Mouse (Mus musculus): Measurements from ENCODE around the gene Creld1. TPM values are rescaled to one million over a fixed set of nuclear protein-coding genes. Genes with fewer than 3 reads are reported as not detected.

Creld1 gene
- polyA plus RNA-seq, 1 experiment from 2014 or later = 29.2 TPM

- H3K9me3 ChIP-seq (ENCODE audit: control insufficient read depth, low read length) = no peaks in the 10 kb centered on the region
- no peak overlapping the region for H3K4me3 ChIP-seq (ENCODE audit: low read depth, low read length)
- DNase-seq (ENCODE audit: low spot score, missing footprints) (no peak), ATAC-seq (ENCODE audit: low FRiP score) (0 out of 2 replicates have a peak, but pooled peaks have one; percentile 31)
- H3K27ac ChIP-seq (ENCODE audit: low read depth, low read length) = no peak overlapping the region
- peaks cover 10% of the 10 kb centered on the region; the same call in 1 of the 2 replicates for H3K4me1 ChIP-seq (ENCODE audit: control insufficient read depth, insufficient read depth, low read length)
- H3K9ac ChIP-seq (ENCODE audit: low read length) = no peak overlapping the region
- no peak overlapping the region for H3K4me2 ChIP-seq
- no peaks in the 10 kb centered on the region; the same call in 1 of the 2 replicates for H3K27me3 ChIP-seq (ENCODE audit: control insufficient read depth, insufficient read depth, low read length)
- WGBS = 59% methylated on average over 7 of the region's 7 CpGs
- H3K36me3 ChIP-seq (ENCODE audit: control insufficient read depth, insufficient read depth, low read length) = no peaks in the 10 kb centered on the region
Measured at GRCm38 (mm10) chr6:113477353-113477752, 5.7 kb upstream of the Creld1 start.

- no peaks in the 10 kb centered on the region for H3K36me3 ChIP-seq (ENCODE audit: control insufficient read depth, insufficient read depth, low read length)
- WGBS = 85% methylated on average over 10 of the region's 10 CpGs
- no peak overlapping the region for H3K9ac ChIP-seq (ENCODE audit: low read length)
- no peak for ATAC-seq (ENCODE audit: low FRiP score)
- DNase-seq (ENCODE audit: low spot score, missing footprints) = no peak
- H3K9me3 ChIP-seq (ENCODE audit: control insufficient read depth, low read length) = no peaks in the 10 kb centered on the region
- H3K4me1 ChIP-seq (ENCODE audit: control insufficient read depth, insufficient read depth, low read length) = peaks cover 16% of the 10 kb centered on the region
- no peak overlapping the region for H3K27ac ChIP-seq (ENCODE audit: low read depth, low read length)
- H3K27me3 ChIP-seq (ENCODE audit: control insufficient read depth, insufficient read depth, low read length) = no peaks in the 10 kb centered on the region; the same call in 1 of the 2 replicates
- no peak overlapping the region for H3K4me3 ChIP-seq (ENCODE audit: low read depth, low read length)
- H3K4me2 ChIP-seq = no peak overlapping the region
Measured at GRCm38 (mm10) chr6:113478906-113479305, 4.2 kb upstream of the Creld1 start.

DNA sequence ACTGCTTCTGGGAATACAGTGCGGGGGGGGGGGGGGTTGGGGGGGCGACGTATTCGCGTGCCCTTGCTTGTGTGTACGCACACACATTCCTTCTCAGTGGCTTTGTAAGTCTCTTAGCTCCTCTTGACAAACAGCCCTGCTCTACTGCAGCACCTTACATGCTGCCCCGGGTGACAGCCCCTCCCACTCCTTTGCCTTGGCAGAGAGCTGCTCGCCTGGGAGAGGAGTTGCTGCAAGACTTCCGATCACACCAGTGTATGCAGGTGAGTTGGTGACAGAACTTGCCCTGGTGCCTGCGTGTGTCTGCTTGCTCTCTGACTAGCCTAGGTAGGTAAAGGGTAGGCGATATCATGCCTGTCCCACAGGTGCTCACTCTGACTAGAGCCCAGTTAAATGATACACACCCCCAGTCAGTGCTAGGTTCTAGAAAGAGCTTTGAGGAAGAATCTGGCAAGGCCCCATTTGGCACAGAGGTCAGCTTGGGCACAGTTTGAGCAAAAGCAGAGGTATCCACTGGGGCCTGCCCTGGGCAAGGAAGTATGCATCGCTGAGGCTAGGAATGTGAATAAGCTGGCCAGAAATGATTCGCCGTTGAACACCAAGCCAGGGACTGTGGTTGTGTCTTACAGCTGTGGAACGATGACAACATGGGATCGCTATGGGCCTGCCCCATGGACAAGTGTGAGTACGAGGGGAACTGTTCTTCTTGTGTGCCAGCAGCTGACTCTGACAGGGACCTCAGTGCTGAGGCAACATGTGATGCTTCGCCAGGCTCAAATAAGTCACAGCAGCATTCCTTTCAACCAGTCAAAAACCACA lies 2.3 kb upstream of the Creld1 start:
- Histone ChIP-seq H3K9me3 (ENCODE audit: control insufficient read depth, low read length) (no peaks in the 10 kb centered on the region), H3K4me1 (ENCODE audit: control insufficient read depth, insufficient read depth, low read length) (peaks cover 21% of the 10 kb centered on the region), H3K9ac (ENCODE audit: low read length) (no peak overlapping the region), H3K27ac (ENCODE audit: low read depth, low read length) (no peak overlapping the region), H3K36me3 (ENCODE audit: control insufficient read depth, insufficient read depth, low read length) (no peaks in the 10 kb centered on the region), H3K27me3 (ENCODE audit: control insufficient read depth, insufficient read depth, low read length) (no peaks in the 10 kb centered on the region; the same call in 1 of the 2 replicates), H3K4me3 (ENCODE audit: low read depth, low read length) (no peak overlapping the region), H3K4me2 (no peak overlapping the region)
- DNase-seq (ENCODE audit: low spot score, missing footprints) (no peak), ATAC-seq (ENCODE audit: low FRiP score) (no peak)
- 63% methylated on average over 18 of the region's 18 CpGs for WGBS

DNA sequence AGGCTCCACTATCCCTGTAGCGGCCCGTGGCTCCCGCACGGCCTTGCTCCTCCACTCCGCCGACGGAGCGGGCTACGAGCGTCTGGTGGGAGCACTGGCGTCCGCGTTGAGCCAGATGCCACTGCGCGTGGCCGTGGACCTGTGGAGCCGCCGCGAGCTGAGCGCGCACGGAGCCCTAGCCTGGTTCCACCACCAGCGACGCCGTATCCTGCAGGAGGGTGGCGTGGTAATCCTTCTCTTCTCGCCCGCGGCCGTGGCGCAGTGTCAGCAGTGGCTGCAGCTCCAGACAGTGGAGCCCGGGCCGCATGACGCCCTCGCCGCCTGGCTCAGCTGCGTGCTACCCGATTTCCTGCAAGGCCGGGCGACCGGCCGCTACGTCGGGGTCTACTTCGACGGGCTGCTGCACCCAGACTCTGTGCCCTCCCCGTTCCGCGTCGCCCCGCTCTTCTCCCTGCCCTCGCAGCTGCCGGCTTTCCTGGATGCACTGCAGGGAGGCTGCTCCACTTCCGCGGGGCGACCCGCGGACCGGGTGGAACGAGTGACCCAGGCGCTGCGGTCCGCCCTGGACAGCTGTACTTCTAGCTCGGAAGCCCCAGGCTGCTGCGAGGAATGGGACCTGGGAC lies 509 bp upstream of the Creld1 start:
- DNase-seq (ENCODE audit: low spot score, missing footprints) = no peak
- WGBS = under 1% methylated on average over 64 of the region's 65 CpGs

GRCm38 (mm10) chr6:113483729-113484128 lies 632 bp downstream of the Creld1 start:
- peak; percentile 57 for ATAC-seq (ENCODE audit: low FRiP score)
- Histone ChIP-seq H3K4me2 (peak overlapping the region; percentile 88), H3K27ac (ENCODE audit: low read depth, low read length) (peak overlapping the region; percentile 86), H3K4me3 (ENCODE audit: low read depth, low read length) (peak overlapping the region; percentile 66), H3K36me3 (ENCODE audit: control insufficient read depth, insufficient read depth, low read length) (no peaks in the 10 kb centered on the region), H3K9ac (ENCODE audit: low read length) (peak overlapping the region; percentile 88), H3K4me1 (ENCODE audit: control insufficient read depth, insufficient read depth, low read length) (peaks cover 21% of the 10 kb centered on the region), H3K9me3 (ENCODE audit: control insufficient read depth, low read length) (no peaks in the 10 kb centered on the region), H3K27me3 (ENCODE audit: control insufficient read depth, insufficient read depth, low read length) (no peaks in the 10 kb centered on the region; the same call in 1 of the 2 replicates)
- DNase-seq (ENCODE audit: low spot score, missing footprints) = no peak
- WGBS = 8% methylated on average over 10 of the region's 10 CpGs

More for the DNA sequence above, 509 bp upstream of the Creld1 start:
- Histone ChIP-seq H3K36me3 (ENCODE audit: control insufficient read depth, insufficient read depth, low read length) (no peaks in the 10 kb centered on the region), H3K27me3 (ENCODE audit: control insufficient read depth, insufficient read depth, low read length) (no peaks in the 10 kb centered on the region; the same call in 1 of the 2 replicates), H3K9ac (ENCODE audit: low read length) (peak overlapping the region; percentile 88), H3K4me2 (peak overlapping the region; percentile 88), H3K9me3 (ENCODE audit: control insufficient read depth, low read length) (no peaks in the 10 kb centered on the region), H3K27ac (ENCODE audit: low read depth, low read length) (peak overlapping the region; percentile 86), H3K4me1 (ENCODE audit: control insufficient read depth, insufficient read depth, low read length) (peaks cover 21% of the 10 kb centered on the region), H3K4me3 (ENCODE audit: low read depth, low read length) (peak overlapping the region; percentile 66)
- ATAC-seq (ENCODE audit: low FRiP score) = peak; percentile 65

GRCm38 (mm10) chr6:113487125-113487576 lies 4.1 kb downstream of the Creld1 start:
- WGBS = 63% methylated on average over 7 of the region's 7 CpGs
- no peaks in the 10 kb centered on the region for H3K9me3 ChIP-seq (ENCODE audit: control insufficient read depth, low read length)
- no peak for DNase-seq (ENCODE audit: low spot score, missing footprints)
- H3K4me1 ChIP-seq (ENCODE audit: control insufficient read depth, insufficient read depth, low read length) = peaks cover 12% of the 10 kb centered on the region
- no peak overlapping the region for H3K4me2 ChIP-seq
- peaks cover 7% of the 10 kb centered on the region for H3K36me3 ChIP-seq (ENCODE audit: control insufficient read depth, insufficient read depth, low read length)
- no peak overlapping the region for H3K9ac ChIP-seq (ENCODE audit: low read length)
- ATAC-seq (ENCODE audit: low FRiP score) = no peak
- H3K4me3 ChIP-seq (ENCODE audit: low read depth, low read length) = no peak overlapping the region
- H3K27me3 ChIP-seq (ENCODE audit: control insufficient read depth, insufficient read depth, low read length) = no peaks in the 10 kb centered on the region
- no peak overlapping the region for H3K27ac ChIP-seq (ENCODE audit: low read depth, low read length)

DNA sequence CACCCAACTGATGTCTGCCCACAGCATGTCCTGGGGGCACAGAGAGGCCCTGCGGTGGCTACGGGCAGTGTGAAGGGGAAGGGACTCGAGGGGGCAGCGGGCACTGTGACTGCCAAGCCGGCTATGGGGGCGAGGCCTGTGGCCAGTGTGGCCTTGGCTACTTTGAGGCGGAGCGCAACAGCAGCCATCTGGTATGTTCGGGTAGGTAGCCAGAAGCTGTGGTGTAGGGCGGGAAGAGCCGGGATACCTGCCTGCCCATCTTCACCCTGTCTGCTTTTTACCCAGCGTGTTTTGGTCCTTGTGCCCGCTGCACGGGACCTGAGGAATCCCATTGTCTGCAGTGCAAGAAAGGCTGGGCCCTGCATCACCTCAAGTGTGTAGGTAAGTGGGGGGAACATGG lies 6.3 kb downstream of the Creld1 start:
- Histone ChIP-seq H3K4me3 (ENCODE audit: low read depth, low read length) (no peak overlapping the region), H3K27me3 (ENCODE audit: control insufficient read depth, insufficient read depth, low read length) (no peaks in the 10 kb centered on the region), H3K9me3 (ENCODE audit: control insufficient read depth, low read length) (no peaks in the 10 kb centered on the region), H3K27ac (ENCODE audit: low read depth, low read length) (no peak overlapping the region), H3K9ac (ENCODE audit: low read length) (no peak overlapping the region), H3K4me1 (ENCODE audit: control insufficient read depth, insufficient read depth, low read length) (peaks cover 3% of the 10 kb centered on the region; the same call in 1 of the 2 replicates), H3K36me3 (ENCODE audit: control insufficient read depth, insufficient read depth, low read length) (peaks cover 9% of the 10 kb centered on the region), H3K4me2 (no peak overlapping the region)
- ATAC-seq (ENCODE audit: low FRiP score) = no peak
- DNase-seq (ENCODE audit: low spot score, missing footprints) = no peak
- 94% methylated on average over 14 of the region's 14 CpGs for WGBS

- H3K36me3 ChIP-seq (ENCODE audit: control insufficient read depth, insufficient read depth, low read length) = peaks cover 9% of the 10 kb centered on the region
- ATAC-seq (ENCODE audit: low FRiP score) (no peak), DNase-seq (ENCODE audit: low spot score, missing footprints) (no peak)
- no peak overlapping the region for H3K4me2 ChIP-seq
- no peak overlapping the region for H3K9ac ChIP-seq (ENCODE audit: low read length)
- H3K9me3 ChIP-seq (ENCODE audit: control insufficient read depth, low read length) = no peaks in the 10 kb centered on the region
- peaks cover 9% of the 10 kb centered on the region for H3K4me1 ChIP-seq (ENCODE audit: control insufficient read depth, insufficient read depth, low read length)
- H3K4me3 ChIP-seq (ENCODE audit: low read depth, low read length) = no peak overlapping the region
- 78% methylated on average over 24 of the region's 24 CpGs for WGBS
- peaks cover 6% of the 10 kb centered on the region for H3K27me3 ChIP-seq (ENCODE audit: control insufficient read depth, insufficient read depth, low read length)
- H3K27ac ChIP-seq (ENCODE audit: low read depth, low read length) = no peak overlapping the region
Measured at GRCm38 (mm10) chr6:113492101-113492864, 9.2 kb downstream of the Creld1 start.
